Mouse (Mus musculus) liver, embryonic 15.5 days (tissue): ENCODE results near the gene Nfkbil1. TPM values are rescaled to one million over a fixed set of nuclear protein-coding genes. Genes with fewer than 3 reads are reported as not detected.

Source experiments
- ATAC-seq: fragments of 200-750 bp; cut with Nextera tagmentation; 2 replicates; pipeline ENCODE4 v1.8.0; 2017; ENCODE audit warnings: moderate number of reproducible peaks, mild to moderate bottlenecking, moderate library complexity; ENCODE audit not compliant: insufficient read depth
- H3K27ac ChIP-seq: fragments of 300-500 bp; sonication (generic); replicated peaks from 2 replicates; pipeline ENCODE4 v1.5.1; 2015; ENCODE audit warnings: mild to moderate bottlenecking, inconsistent platforms
- H3K27me3 ChIP-seq: fragments of 300-500 bp; sonication (generic); 2 replicates; pipeline ENCODE4 v1.6.1; 2015; ENCODE audit warnings: mild to moderate bottlenecking, inconsistent platforms
- H3K36me3 ChIP-seq: fragments of 300-500 bp; sonication (generic); replicated peaks from 2 replicates; pipeline ENCODE4 v1.6.1; 2015; ENCODE audit warnings: moderate library complexity, mild to moderate bottlenecking, inconsistent platforms
- H3K4me1 ChIP-seq: fragments of 300-500 bp; sonication (generic); replicated peaks from 2 replicates; pipeline ENCODE4 v1.6.1; 2015; ENCODE audit warnings: inconsistent platforms
- H3K4me2 ChIP-seq: fragments of 300-500 bp; sonication (generic); 2 replicates; pipeline ENCODE4 v1.6.1; 2015; ENCODE audit warnings: moderate library complexity, mild to moderate bottlenecking, inconsistent platforms
- H3K4me3 ChIP-seq: fragments of 300-500 bp; sonication (generic); replicated peaks from 2 replicates; pipeline ENCODE4 v1.5.1; 2015; ENCODE audit warnings: mild to moderate bottlenecking, inconsistent platforms
- H3K9ac ChIP-seq: fragments of 300-500 bp; sonication (generic); 2 replicates; pipeline ENCODE4 v1.6.1; 2015; ENCODE audit warnings: moderate library complexity, mild to moderate bottlenecking, inconsistent platforms
- H3K9me3 ChIP-seq: fragments of 300-500 bp; sonication (generic); replicated peaks from 2 replicates; pipeline ENCODE4 v1.6.1; 2016; ENCODE audit warnings: inconsistent platforms
- WGBS: fragments of 180-500 bp; shearing (Covaris S2); methylation state at CpG from one replicate; pipeline ENCODE4 v1.1.7; 2015; ENCODE audit warnings: mixed read lengths; ENCODE audit not compliant: insufficient replicate concordance; 5-methylcytosine and 5-hydroxymethylcytosine counted together
- polyA plus RNA-seq: library from polyadenylated mRNA; unstranded; fragments of >200 nt; fragmentation: Nextera tagmentation; extraction: Ambion mirVana; gene quantifications from 2 replicates; pipeline ENCODE4 v1.2.1, GENCODE M21; 2015

Gene Nfkbil1
- polyA plus RNA-seq, 1 experiment from 2014 or later: 3.2 TPM

- H3K4me2 ChIP-seq: peak overlapping the region; percentile 27
- H3K27ac ChIP-seq: peak overlapping the region; percentile 74
- H3K27me3 ChIP-seq: peaks cover 15% of the 10 kb centered on the region
- H3K9ac ChIP-seq: no peak overlapping the region
- no peaks in the 10 kb centered on the region for H3K9me3 ChIP-seq
- no peak for ATAC-seq
- whole genome bisulfite sequencing: 17% methylated on average over 4 of the region's 4 CpGs
- no peaks in the 10 kb centered on the region for H3K36me3 ChIP-seq
- peaks cover 42% of the 10 kb centered on the region for H3K4me1 ChIP-seq
- no peak overlapping the region for H3K4me3 ChIP-seq
Measured at GRCm38 (mm10) chr17:35190096-35190495, 45.5 kb downstream of the Nfkbil1 start.

- Histone ChIP-seq H3K36me3 (no peaks in the 10 kb centered on the region), H3K27me3 (peaks cover 6% of the 10 kb centered on the region), H3K9me3 (no peaks in the 10 kb centered on the region), H3K4me1 (peaks cover 33% of the 10 kb centered on the region), H3K9ac (no peak overlapping the region), H3K4me3 (no peak overlapping the region), H3K27ac (peak overlapping the region; percentile 74), H3K4me2 (0 out of 2 replicates have a peak overlapping the region, but pooled peaks have one; percentile 27)
- no peak; the same call in 1 of the 2 replicates for ATAC-seq
- 17% methylated on average over 1 of the region's 1 CpGs for WGBS
Measured at GRCm38 (mm10) chr17:35189186-35189585, 46.4 kb downstream of the Nfkbil1 start.

- no peak for ATAC-seq
- 31% methylated on average over 7 of the region's 7 CpGs for WGBS
- H3K27me3 ChIP-seq: no peaks in the 10 kb centered on the region
- peak within 1 kb of the TSS; percentile 74 for H3K27ac ChIP-seq
- H3K36me3 ChIP-seq: no peaks in the 10 kb centered on the region
- H3K4me1 ChIP-seq: peaks cover 29% of the 10 kb centered on the region
- H3K4me2 ChIP-seq: peak within 1 kb of the TSS; percentile 21
- H3K9me3 ChIP-seq: no peaks in the 10 kb centered on the region
- peak within 1 kb of the TSS; percentile 54 for H3K4me3 ChIP-seq
- no peak within 1 kb of the TSS for H3K9ac ChIP-seq
Measured at GRCm38 (mm10) chr17:35187959-35188610, 47.5 kb downstream of the Nfkbil1 start, which contains the start of gene Lst1. Gene Lst1 (minus strand): TSS chr17:35188439.

GRCm38 (mm10) chr17:35187345-35187744 is 48.2 kb downstream of the Nfkbil1 start:
- peak overlapping the region; percentile 21 for H3K4me2 ChIP-seq
- peak overlapping the region; percentile 74 for H3K27ac ChIP-seq
- 52% methylated on average over 4 of the region's 4 CpGs for WGBS
- no peak overlapping the region for H3K9ac ChIP-seq
- H3K36me3 ChIP-seq: no peaks in the 10 kb centered on the region
- H3K4me3 ChIP-seq: peak overlapping the region; percentile 54
- no peak for ATAC-seq
- H3K27me3 ChIP-seq: no peaks in the 10 kb centered on the region
- peaks cover 29% of the 10 kb centered on the region for H3K4me1 ChIP-seq
- H3K9me3 ChIP-seq: no peaks in the 10 kb centered on the region

GRCm38 (mm10) chr17:35186681-35187080 is 48.9 kb downstream of the Nfkbil1 start:
- peaks cover 29% of the 10 kb centered on the region for H3K4me1 ChIP-seq
- peak overlapping the region; percentile 53 for H3K27ac ChIP-seq
- peak overlapping the region; percentile 54 for H3K4me3 ChIP-seq
- H3K9me3 ChIP-seq: no peaks in the 10 kb centered on the region
- no peak for ATAC-seq
- WGBS: under 1% methylated on average over 4 of the region's 4 CpGs
- H3K27me3 ChIP-seq: no peaks in the 10 kb centered on the region
- no peak overlapping the region for H3K9ac ChIP-seq
- peak overlapping the region; percentile 72 for H3K4me2 ChIP-seq
- H3K36me3 ChIP-seq: no peaks in the 10 kb centered on the region

GRCm38 (mm10) chr17:35185639-35186611 is 49.7 kb downstream of the Nfkbil1 start:
- under 1% methylated on average over 18 of the region's 18 CpGs for WGBS
- Histone ChIP-seq H3K9ac (no peak overlapping the region), H3K4me2 (peak overlapping the region; percentile 72), H3K27me3 (no peaks in the 10 kb centered on the region), H3K4me1 (peaks cover 29% of the 10 kb centered on the region), H3K9me3 (no peaks in the 10 kb centered on the region), H3K36me3 (no peaks in the 10 kb centered on the region), H3K27ac (peak overlapping the region; percentile 53), H3K4me3 (peak overlapping the region; percentile 54)
- ATAC-seq: 0 out of 2 replicates have a peak, but pooled peaks have one; percentile 11

- H3K4me3 ChIP-seq: no peak overlapping the region
- no peak overlapping the region for H3K4me2 ChIP-seq
- no peak for ATAC-seq
- H3K9ac ChIP-seq: no peak overlapping the region
- no peaks in the 10 kb centered on the region for H3K27me3 ChIP-seq
- no peaks in the 10 kb centered on the region for H3K9me3 ChIP-seq
- H3K4me1 ChIP-seq: no peaks in the 10 kb centered on the region; the same call in 1 of the 2 replicates
- no peak overlapping the region for H3K27ac ChIP-seq
- H3K36me3 ChIP-seq: no peaks in the 10 kb centered on the region
- 60% methylated on average over 5 of the region's 5 CpGs for WGBS
Measured at GRCm38 (mm10) chr17:35180093-35180492, 55.5 kb downstream of the Nfkbil1 start.

GRCm38 (mm10) chr17:35178528-35178927 is 57.1 kb downstream of the Nfkbil1 start:
- Histone ChIP-seq H3K4me2 (no peak overlapping the region), H3K27me3 (no peaks in the 10 kb centered on the region), H3K36me3 (no peaks in the 10 kb centered on the region), H3K9me3 (no peaks in the 10 kb centered on the region), H3K4me1 (no peaks in the 10 kb centered on the region; the same call in 1 of the 2 replicates), H3K27ac (no peak overlapping the region), H3K4me3 (no peak overlapping the region), H3K9ac (no peak overlapping the region)
- 4% methylated on average over 5 of the region's 5 CpGs for WGBS
- peak; percentile 54; the same call in 1 of the 2 replicates for ATAC-seq

- WGBS: 39% methylated on average over 2 of the region's 2 CpGs
- ATAC-seq: no peak
- Histone ChIP-seq H3K4me3 (no peak within 1 kb of the TSS), H3K27me3 (no peaks in the 10 kb centered on the region), H3K4me2 (no peak within 1 kb of the TSS), H3K36me3 (no peaks in the 10 kb centered on the region), H3K9ac (no peak within 1 kb of the TSS), H3K9me3 (no peaks in the 10 kb centered on the region), H3K27ac (no peak within 1 kb of the TSS), H3K4me1 (no peaks in the 10 kb centered on the region; the same call in 1 of the 2 replicates)
Measured at GRCm38 (mm10) chr17:35175968-35176367, 59.6 kb downstream of the Nfkbil1 start, which contains the start of gene Aif1. Gene Aif1 (minus strand): TSS chr17:35176068.

- Histone ChIP-seq H3K27ac (no peak overlapping the region), H3K4me1 (no peaks in the 10 kb centered on the region; the same call in 1 of the 2 replicates), H3K27me3 (no peaks in the 10 kb centered on the region), H3K4me2 (no peak overlapping the region), H3K9me3 (no peaks in the 10 kb centered on the region), H3K9ac (no peak overlapping the region), H3K4me3 (no peak overlapping the region), H3K36me3 (no peaks in the 10 kb centered on the region)
- 65% methylated on average over 6 of the region's 6 CpGs for WGBS
- ATAC-seq: no peak
Measured at GRCm38 (mm10) chr17:35175382-35175781, 60.2 kb downstream of the Nfkbil1 start.
